In the genomic region with DNA sequence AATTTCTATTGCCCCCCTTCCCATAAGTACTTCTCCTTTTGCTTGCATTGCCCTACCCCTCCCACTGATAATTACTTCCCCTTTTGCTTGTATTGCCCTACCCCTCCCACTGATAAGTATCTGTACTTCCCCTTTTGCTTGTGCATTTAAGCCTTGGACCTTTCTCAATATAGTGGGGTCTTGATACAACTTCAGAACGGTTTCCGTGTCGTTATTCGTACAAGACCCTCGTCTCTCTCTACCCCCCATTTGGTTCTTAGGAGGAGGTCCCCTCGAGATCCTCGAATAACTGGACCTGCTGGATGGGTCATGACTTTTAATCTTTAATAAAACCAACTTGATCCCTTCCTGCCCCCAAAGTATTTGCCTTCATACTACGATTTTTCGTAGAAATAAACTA, we compare ENCODE assay signal across 4 mouse cellular contexts. TPM values are rescaled to one million over a fixed set of nuclear protein-coding genes. Genes with fewer than 3 reads are reported as not detected.
DNase-seq lines count a peak whose midpoint lies in the region; TF ChIP-seq lines count a peak whose summit lies in the region.
"Not testable (repeated sequence)": the region's sequence is repeated elsewhere in the genome, so short reads cannot be mapped to it uniquely, and the experiment has no call there.
"Had no signal": no experiment of that assay in that cellular context is flagged by ENCODE, and none has a peak within 500 bp of the region (broad histone marks: within the 10 kb centered on the region; RNA-seq: fewer than 3 reads in every experiment).

No protein-coding gene starts in this region.

- peak overlapping the region; percentile 95 for H3K27ac ChIP-seq in MEL (ENCODE audit: control insufficient read depth, low read depth, low read length)

- TF ChIP-seq POLR2A in MEL (IDR thresholded peaks at IDR 0.05; ENCODE audit: control insufficient read depth in 1 of 2, insufficient read depth in 1 of 2, low read depth in 1 of 2, low read length in 2 of 2, poor library complexity in 1 of 2): peak in 1 of 2 experiments; percentile 44; a peak in 1 of 4 replicates

- peaks cover 0 to 36% of the 10 kb centered on the region in 2 experiments; a peak in 2 of 4 replicates for H3K36me3 ChIP-seq in MEL (ENCODE audit: control insufficient read depth in 1 of 2, insufficient read depth in 2 of 2, low read length in 2 of 2)

- H3K79me2 ChIP-seq in MEL (ENCODE audit: control insufficient read depth, insufficient read depth, low read length, poor library complexity): not testable (repeated sequence)

- DNase-seq in 416B (ENCODE audit: low read depth): peak; percentile 19
- peak; percentile 70 for DNase-seq in MEL (ENCODE audit: low read depth, low spot score)
- DNase-seq in MEL-GATA-1-ER (ENCODE audit: extremely low read depth, low read depth): peak; percentile 54

- TF ChIP-seq CTCF in MEL (IDR thresholded peaks at IDR 0.05 in 2 of 3, conservative IDR thresholded peaks at IDR 0.05 in 1 of 3; ENCODE audit: control insufficient read depth in 1 of 3, insufficient read depth in 1 of 3, low read depth in 2 of 3, low read length in 3 of 3, poor library complexity in 1 of 3, severe bottlenecking in 1 of 3): not testable (repeated sequence)

- H3K4me3 ChIP-seq in MEL (ENCODE audit: control insufficient read depth in 1 of 2, insufficient read depth in 1 of 2, low read depth in 2 of 2, low read length in 2 of 2): peak overlapping the region; percentile 36 to 60

- TF ChIP-seq EP300 in MEL (IDR thresholded peaks at IDR 0.05; ENCODE audit: low read depth in 1 of 2, low read length in 2 of 2): peak; percentile 3 to 13; a peak in 1 of 4 replicates

- peak overlapping the region; percentile 59 for H3K9ac ChIP-seq in MEL (ENCODE audit: control insufficient read depth, low read depth, low read length, poor library complexity, severe bottlenecking)

- H3K9me3 ChIP-seq in MEL (replicated peaks; ENCODE audit: insufficient read depth, low read length): not testable (repeated sequence)

- TF ChIP-seq RAD21 in MEL (IDR thresholded peaks at IDR 0.05; ENCODE audit: low read depth, low read length): not testable (repeated sequence)

- H3K4me1 ChIP-seq in MEL (ENCODE audit: control insufficient read depth in 1 of 2, insufficient read depth in 2 of 2, low read length in 2 of 2): peaks cover 7 to 30% of the 10 kb centered on the region in 2 experiments

- H3K27me3 ChIP-seq in MEL (ENCODE audit: control insufficient read depth in 1 of 2, insufficient read depth in 2 of 2, low read length in 2 of 2): not testable (repeated sequence)

TF ChIP-seq in MEL, 35 proteins besides CTCF, POLR2A, EP300 and RAD21:
- peak; percentile 60; the same call in 1 of the 2 replicates for TF ChIP-seq SIN3A (IDR thresholded peaks at IDR 0.05; ENCODE audit: low read length)
- 0 out of 2 replicates have a peak, but pooled peaks have one; percentile 73 for TF ChIP-seq CHD1 (IDR thresholded peaks at IDR 0.05; ENCODE audit: low read depth, low read length)
- TF ChIP-seq NELFE (IDR thresholded peaks at IDR 0.05; ENCODE audit: low read depth, low read length): peak; percentile 25; the same call in 1 of the 2 replicates

RNA-seq across cellular contexts. Expression of gene Chn1, which starts 25.0 kb away (rescaled TPM):
- 5.0 and 9.0 TPM in 2 replicates for total RNA-seq in MEL (2012; rRNA removed)
- polyA plus RNA-seq in MEL (2012; ENCODE audit: insufficient read depth in 1 of 2, insufficient read length in 2 of 2, low read depth in 1 of 2, low replicate concordance in 2 of 2, missing spikeins in 1 of 2): 10 to 100 TPM in 1 of 2 experiments, not detected in 1; 14.1 TPM
- polyA plus RNA-seq: activated CD4-positive, CD25-positive, alpha-beta regulatory T cell, adult 4 months had no signal

Comparison
In these comparisons a context has a peak if more than half of its experiments do, and no peak if none do; other contexts are left out.
1. DNase-seq: peak in every context shown above with its lines; median percentile 70 in MEL; 54 in MEL-GATA-1-ER; 19 in 416B.